Mouse (Mus musculus) left cerebral cortex, adult 2 months (tissue): ENCODE measurements around the gene Ubap2l. TPM values are rescaled to one million over a fixed set of nuclear protein-coding genes. Genes with fewer than 3 reads are reported as not detected.
A peak's percentile ranks its signal among the peaks of the same experiment; 100 is the strongest.

ENCODE experiments used
- DNase-seq, 2 experiments: peaks; one replicate each; pipeline ENCODE4 v3.0.0; 2021 to 2022; ENCODE audit warnings: low spot score in 2 of 2, mixed read lengths in 1 of 2; ENCODE audit errors: extremely low spot score in 1 of 2
- H3K27ac ChIP-seq: fragments of 200-600 bp; 2 replicates; pipeline ENCODE4 v1.8.1; 2022
- H3K4me3 ChIP-seq: fragments of 200-600 bp; 2 replicates; pipeline ENCODE4 v1.8.1; 2022
- CTCF ChIP-seq: fragments of 200-600 bp; IDR thresholded peaks from 2 replicates; pipeline ENCODE4 v1.8.1; 2022; ENCODE audit warnings: antibody characterized with exemption, mild to moderate bottlenecking, moderate library complexity
- intact Hi-C: fragments of 180-260 bp; cut with DNase I; formaldehyde crosslinking; loops from one replicate; pipeline ENCODE4 v1.15.1; 2025
- long read RNA-seq, 2 experiments: library from polyadenylated mRNA; stranded (forward); transcript quantifications; one replicate each; pipeline ENCODE4 v2.0.0; 2021; ENCODE audit warnings: borderline mapping rate in 2 of 2
- total RNA-seq, 2 experiments: library from RNA; stranded (reverse); gene quantifications; 2 replicates each; pipeline ENCODE4 v1.2.3; 2021

The Ubap2l gene
- total RNA-seq = 100 to 1,000 TPM; 180 to 197 TPM
- long read RNA-seq, experiment 1, full-length matches to known transcripts = 13 of 214 reads
- long read RNA-seq, experiment 1, partial matches to known transcripts = 36 of 214 reads
- long read RNA-seq, experiment 1, other reads (novel, unspliced or antisense) = 165 of 214 reads
- long read RNA-seq, experiment 2, full-length matches to known transcripts = 3 of 132 reads
- long read RNA-seq, experiment 2, partial matches to known transcripts = 26 of 132 reads
- long read RNA-seq, experiment 2, other reads (novel, unspliced or antisense) = 103 of 132 reads

- peak within 1 kb of the TSS; percentile 86 for H3K4me3 ChIP-seq
- intact Hi-C loops = loop anchor here (2.0 to 10.0 kb wide), 3 partner anchors 24 to 278 kb away; partner anchors contain the start of gene Ube2q1
- TF ChIP-seq CTCF = no peak; the same call in 1 of the 2 replicates
These were observed at the start of gene Ubap2l for GRCm38 (mm10) chr3:90052351-90053241. Gene Ubap2l, minus strand, starts transcription at chr3:90052628.

GRCm38 (mm10) chr3:90101673-90102072 is 49.2 kb upstream of the Ubap2l start:
- intact Hi-C loops = no loop called here
- Histone ChIP-seq H3K4me3 (no peak overlapping the region), H3K27ac (no peak overlapping the region)
- DNase-seq = no peak
- no peak for TF ChIP-seq CTCF

More at GRCm38 (mm10) chr3:90052351-90053241, at the start of gene Ubap2l:
- DNase-seq = peak; percentile 89 to 95
- H3K27ac ChIP-seq = peak within 1 kb of the TSS; percentile 94

- intact Hi-C loops = no loop called here
- no peak for DNase-seq
- Histone ChIP-seq H3K4me3 (no peak overlapping the region), H3K27ac (no peak overlapping the region)
- no peak for TF ChIP-seq CTCF
These were observed 48.6 kb upstream of the Ubap2l start for GRCm38 (mm10) chr3:90101010-90101409.

GRCm38 (mm10) chr3:90097928-90098327 is 45.5 kb upstream of the Ubap2l start:
- intact Hi-C loops = no loop called here
- no peak overlapping the region for H3K4me3 ChIP-seq
- peak overlapping the region; percentile 40; the same call in 1 of the 2 replicates for H3K27ac ChIP-seq
- DNase-seq = no peak
- no peak for TF ChIP-seq CTCF

GRCm38 (mm10) chr3:90094453-90094852 is 42.0 kb upstream of the Ubap2l start:
- Histone ChIP-seq H3K27ac (no peak overlapping the region), H3K4me3 (no peak overlapping the region)
- DNase-seq = no peak
- no peak for TF ChIP-seq CTCF
- intact Hi-C loops = no loop called here

DNA sequence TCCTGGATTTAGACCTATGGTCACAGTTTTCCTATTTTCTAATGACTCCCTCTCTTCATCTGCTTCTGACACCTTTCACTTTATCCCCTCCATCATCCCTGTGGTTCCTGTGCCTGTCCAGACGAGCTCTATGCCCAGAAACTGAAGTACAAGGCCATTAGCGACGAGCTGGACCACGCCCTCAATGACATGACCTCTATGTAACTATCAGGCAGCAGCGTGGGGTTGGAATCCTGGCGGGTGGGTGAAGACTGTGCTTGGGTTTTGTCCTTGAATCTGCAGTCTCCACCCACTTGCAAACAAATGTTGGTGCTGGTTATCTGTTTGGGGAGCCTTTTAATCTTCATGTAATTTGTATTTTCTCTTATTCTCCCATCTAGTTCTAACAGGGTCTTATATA is 38.5 kb upstream of the Ubap2l start:
- no peak overlapping the region for H3K4me3 ChIP-seq
- intact Hi-C loops = no loop called here
- no peak for DNase-seq
- H3K27ac ChIP-seq = no peak overlapping the region
- TF ChIP-seq CTCF = no peak

- Histone ChIP-seq H3K27ac (no peak overlapping the region), H3K4me3 (no peak overlapping the region)
- no peak for TF ChIP-seq CTCF
- intact Hi-C loops = no loop called here
- DNase-seq = no peak
These were observed 36.2 kb upstream of the Ubap2l start for GRCm38 (mm10) chr3:90088617-90089016.

DNA sequence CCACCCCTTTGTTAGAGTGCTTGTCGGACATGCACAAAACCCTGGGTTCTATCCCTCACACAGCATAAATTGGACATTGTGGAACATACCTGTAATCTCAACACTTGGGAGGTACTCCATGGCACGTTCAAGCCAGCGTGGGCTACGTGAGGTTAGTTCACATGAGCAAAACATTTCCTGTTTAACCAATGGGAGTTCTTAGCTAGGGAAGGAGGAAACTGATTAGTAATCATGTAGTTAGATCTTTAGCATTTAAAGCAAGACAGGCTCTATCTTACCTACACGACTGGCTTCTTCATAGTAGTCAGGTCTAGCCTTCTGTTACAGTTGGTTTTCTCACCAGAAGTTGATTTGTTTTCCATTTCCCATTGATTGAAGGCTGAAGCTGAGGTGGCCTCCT is 33.6 kb upstream of the Ubap2l start:
- no peak for DNase-seq
- H3K4me3 ChIP-seq = no peak overlapping the region
- intact Hi-C loops = no loop called here
- no peak overlapping the region; the same call in 1 of the 2 replicates for H3K27ac ChIP-seq
- TF ChIP-seq CTCF = no peak

GRCm38 (mm10) chr3:90085281-90085680 is 32.9 kb upstream of the Ubap2l start:
- H3K4me3 ChIP-seq = no peak overlapping the region
- TF ChIP-seq CTCF = peak; percentile 11; the same call in 1 of the 2 replicates
- DNase-seq = no peak
- intact Hi-C loops = no loop called here
- H3K27ac ChIP-seq = peak overlapping the region; percentile 83

DNA sequence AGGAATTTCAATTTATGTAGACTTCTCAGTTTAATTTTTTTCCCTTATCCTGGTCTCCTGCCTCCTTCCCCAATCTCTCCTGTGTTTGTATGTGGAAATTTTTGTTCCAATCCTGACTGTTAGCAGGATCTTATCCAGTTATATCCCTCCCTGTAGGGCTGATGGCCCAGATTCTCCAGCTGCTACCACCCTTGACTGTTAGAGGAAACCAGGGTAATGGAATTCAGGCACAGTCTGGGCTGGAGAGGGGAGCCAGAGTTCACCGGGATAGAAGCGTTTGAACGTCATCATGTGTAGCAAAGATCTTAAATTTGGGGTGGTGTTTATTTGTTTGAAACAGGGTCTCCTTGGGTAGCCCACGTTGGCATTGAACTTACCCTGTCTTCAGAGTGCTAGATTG is 32.4 kb upstream of the Ubap2l start:
- intact Hi-C loops = loop anchor here (5.0 kb wide), 2 partner anchors 33 to 128 kb away; partner anchors contain the start of genes Rab13 and Rps27
- H3K27ac ChIP-seq = peak overlapping the region; percentile 83
- no peak overlapping the region for H3K4me3 ChIP-seq
- TF ChIP-seq CTCF = no peak
- no peak for DNase-seq

- intact Hi-C loops = loop anchor here (5.0 kb wide), 2 partner anchors 33 to 128 kb away; partner anchors contain the start of genes Rab13 and Rps27
- Histone ChIP-seq H3K4me3 (peak overlapping the region; percentile 19; the same call in 1 of the 2 replicates), H3K27ac (peak overlapping the region; percentile 83)
- peak; percentile 38 to 43 for DNase-seq
- TF ChIP-seq CTCF = no peak
These were observed 31.4 kb upstream of the Ubap2l start for GRCm38 (mm10) chr3:90083698-90084324.
